Mouse (Mus musculus) small intestine, adult 2 months (tissue): ENCODE measurements around the gene Shkbp1.

Experiments
- CTCF ChIP-seq: fragments of 200-500 bp; IDR thresholded peaks from 2 replicates; pipeline ENCODE4 v1.5.1; 2012; ENCODE audit warnings: low read depth, mild to moderate bottlenecking, control low read depth, inconsistent platforms, low read length, moderate library complexity, mixed read lengths; ENCODE audit not compliant: insufficient replicate concordance, insufficient read length; ENCODE audit errors: extremely low read depth
- POLR2A ChIP-seq: fragments of 200-500 bp; IDR thresholded peaks from 2 replicates; pipeline ENCODE4 v1.6.1; 2012; ENCODE audit warnings: low read depth, mild to moderate bottlenecking, control low read depth, inconsistent platforms, low read length, moderate library complexity

DNA sequence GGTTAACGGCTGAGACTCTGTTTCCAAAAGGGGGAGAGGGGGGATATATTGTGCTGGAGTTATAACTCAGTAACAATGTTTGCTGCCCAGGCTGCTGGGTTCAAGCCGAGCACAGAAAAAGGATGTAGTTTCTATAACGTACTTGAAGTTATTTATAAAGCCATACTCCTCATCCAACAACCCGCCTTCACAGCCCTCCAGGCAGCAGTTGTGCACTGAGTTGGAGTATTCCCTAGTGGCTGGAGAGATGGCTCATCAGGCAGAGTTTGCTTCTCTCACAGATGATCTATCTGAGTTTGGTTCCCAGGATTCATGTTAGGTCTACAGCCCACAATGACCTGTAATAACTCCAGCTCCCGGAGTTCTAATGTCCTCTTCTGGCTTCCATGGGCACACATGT is 55.0 kb downstream of the Shkbp1 start:
- TF ChIP-seq POLR2A (no peak), CTCF (no peak)
